Mouse (Mus musculus) heart, postnatal 0 days (tissue): ENCODE data around the gene Clk2.

ENCODE experiments used
- CTCF ChIP-seq: IDR thresholded peaks from 2 replicates; pipeline ENCODE4 v1.5.1; 2016; ENCODE audit warnings: antibody characterized with exemption, control low read depth, low read depth
- EP300 ChIP-seq: IDR thresholded peaks from 2 replicates; pipeline ENCODE4 v1.6.1; 2016; ENCODE audit warnings: antibody characterized with exemption, low read depth

GRCm38 (mm10) chr3:89226361-89226760 is 61.8 kb downstream of the Clk2 start:
- TF ChIP-seq CTCF (no peak), EP300 (no peak)
